Mouse (Mus musculus) monocyte, adult 2 months (primary cell): ENCODE data around the gene Rnf186.

ENCODE experiments used
- DNase-seq, 2 experiments: peaks; one replicate each; pipeline ENCODE4 v3.0.0; 2022; ENCODE audit warnings: low spot score in 2 of 2, low read depth in 1 of 2

Rnf186 gene

GRCm38 (mm10) chr4:138966866-138967265 is at the start of gene Rnf186:
Gene Rnf186, plus strand, starts transcription at chr4:138967112.
- no peak for DNase-seq

- no peak for DNase-seq
These were observed 49.6 kb upstream of the Rnf186 start for GRCm38 (mm10) chr4:138917282-138917681.

- no peak for DNase-seq
These were observed 45.4 kb upstream of the Rnf186 start for GRCm38 (mm10) chr4:138921254-138922130.

- DNase-seq, result peak; percentile 69 to 86
These were observed 44.8 kb upstream of the Rnf186 start for GRCm38 (mm10) chr4:138922131-138922459.

- DNase-seq, result no peak
These were observed 41.4 kb upstream of the Rnf186 start for GRCm38 (mm10) chr4:138925561-138925960.

GRCm38 (mm10) chr4:138933862-138934261 is 33.0 kb upstream of the Rnf186 start:
- DNase-seq, result no peak

GRCm38 (mm10) chr4:138934456-138935145 is 32.3 kb upstream of the Rnf186 start:
- no peak for DNase-seq

- DNase-seq, result no peak
These were observed 28.2 kb upstream of the Rnf186 start for GRCm38 (mm10) chr4:138938495-138939269.

GRCm38 (mm10) chr4:138939481-138939880 is 27.4 kb upstream of the Rnf186 start:
- DNase-seq, result no peak

- DNase-seq, result no peak
These were observed 25.5 kb upstream of the Rnf186 start for GRCm38 (mm10) chr4:138941401-138941800.

- no peak for DNase-seq
These were observed 24.9 kb upstream of the Rnf186 start for GRCm38 (mm10) chr4:138941966-138942365.

GRCm38 (mm10) chr4:138943730-138944129 is 23.2 kb upstream of the Rnf186 start:
- DNase-seq, result peak; percentile 68 to 80

- DNase-seq, result no peak
These were observed 18.7 kb upstream of the Rnf186 start for GRCm38 (mm10) chr4:138948257-138948656.

GRCm38 (mm10) chr4:138958612-138959011 is 8.3 kb upstream of the Rnf186 start:
- no peak for DNase-seq

GRCm38 (mm10) chr4:138959120-138959519 is 7.8 kb upstream of the Rnf186 start:
- no peak for DNase-seq

- no peak for DNase-seq
These were observed 7.0 kb upstream of the Rnf186 start for GRCm38 (mm10) chr4:138959926-138960325.

- no peak for DNase-seq
These were observed 4.2 kb upstream of the Rnf186 start for GRCm38 (mm10) chr4:138962719-138963118.

- DNase-seq, result no peak
These were observed 1.0 kb upstream of the Rnf186 start for GRCm38 (mm10) chr4:138965871-138966270.

GRCm38 (mm10) chr4:138967485-138967884 is 573 bp downstream of the Rnf186 start:
- DNase-seq, result no peak

GRCm38 (mm10) chr4:138968772-138969556 is 2.1 kb downstream of the Rnf186 start:
- DNase-seq, result peak; percentile 24 to 43

GRCm38 (mm10) chr4:138969736-138970135 is 2.8 kb downstream of the Rnf186 start:
- DNase-seq, result no peak
